Mouse (Mus musculus) embryonic facial prominence, embryonic 14.5 days (tissue): ENCODE data around the gene Ugt8a. TPM values are rescaled to one million over a fixed set of nuclear protein-coding genes. Genes with fewer than 3 reads are reported as not detected.

Source experiments
- ATAC-seq: fragments of 200-750 bp; cut with Nextera tagmentation; 2 replicates; pipeline ENCODE4 v1.8.0; 2017; ENCODE audit warnings: low read depth, moderate number of reproducible peaks, moderate TSS enrichment
- DNase-seq: peaks from one replicate; pipeline ENCODE4 v3.0.0-alpha.2; 2015; ENCODE audit warnings: low spot score
- H3K27ac ChIP-seq: fragments of 300-500 bp; sonication (generic); replicated peaks from 2 replicates; pipeline ENCODE4 v1.5.1; 2014; ENCODE audit warnings: low read depth, mild to moderate bottlenecking, low read length, moderate library complexity
- H3K27me3 ChIP-seq: fragments of 300-500 bp; sonication (generic); replicated peaks from 2 replicates; pipeline ENCODE4 v1.6.1; 2014; ENCODE audit warnings: low read length; ENCODE audit not compliant: control insufficient read depth, insufficient read depth
- H3K36me3 ChIP-seq: fragments of 300-500 bp; sonication (generic); 2 replicates; pipeline ENCODE4 v1.6.1; 2014; ENCODE audit warnings: low read length, mixed read lengths; ENCODE audit not compliant: control insufficient read depth, insufficient read depth
- H3K4me1 ChIP-seq: fragments of 300-500 bp; sonication (generic); 2 replicates; pipeline ENCODE4 v1.6.1; 2014; ENCODE audit warnings: antibody characterized with exemption, low read length; ENCODE audit not compliant: control insufficient read depth, insufficient read depth
- H3K4me2 ChIP-seq: fragments of 300-500 bp; sonication (generic); 2 replicates; pipeline ENCODE4 v1.6.1; 2014; ENCODE audit warnings: low read depth, mild to moderate bottlenecking, low read length, moderate library complexity, mixed read lengths
- H3K4me3 ChIP-seq: fragments of 300-500 bp; sonication (generic); 2 replicates; pipeline ENCODE4 v1.5.1; 2014; ENCODE audit warnings: low read depth, mild to moderate bottlenecking, low read length
- H3K9ac ChIP-seq: fragments of 300-500 bp; sonication (generic); 2 replicates; pipeline ENCODE4 v1.6.1; 2014; ENCODE audit warnings: low read depth, mild to moderate bottlenecking, low read length, moderate library complexity, mixed read lengths
- H3K9me3 ChIP-seq: fragments of 300-500 bp; sonication (generic); 2 replicates; pipeline ENCODE4 v1.6.1; 2016; ENCODE audit warnings: low read length; ENCODE audit not compliant: control insufficient read depth
- WGBS: fragments of 180-500 bp; shearing (Covaris S2); extraction: QIAGEN DNeasy Blood & Tissue Kit; methylation state at CpG from one replicate; pipeline ENCODE4 v1.1.7; 2014; 5-methylcytosine and 5-hydroxymethylcytosine counted together
- polyA plus RNA-seq: library from polyadenylated mRNA; unstranded; fragments of >200 nt; fragmentation: Nextera tagmentation; extraction: Ambion mirVana; gene quantifications from 2 replicates; pipeline ENCODE4 v1.2.1, GENCODE M21; 2014

The Ugt8a gene
- polyA plus RNA-seq, 1 experiment from 2014 or later = 1.8 TPM

DNA sequence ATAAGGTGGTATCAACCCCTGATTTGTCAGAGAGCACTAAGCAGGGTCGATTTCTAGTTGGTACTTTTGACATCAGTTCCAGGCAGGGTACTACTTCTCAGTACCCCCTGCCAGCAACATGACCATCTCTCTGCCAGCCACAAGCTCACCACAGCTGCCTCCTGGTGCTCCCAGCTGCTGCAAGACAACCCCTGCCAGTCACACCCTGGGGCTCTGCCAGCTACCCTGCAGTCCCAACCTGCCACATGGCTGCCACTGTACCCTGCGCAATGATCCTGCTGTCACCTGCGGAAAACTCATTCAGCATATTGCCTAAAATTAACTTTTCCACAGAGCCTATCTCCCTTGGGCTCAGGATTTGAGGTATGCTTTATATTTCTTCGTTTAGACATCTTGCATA lies 111.2 kb downstream of the Ugt8a start:
- H3K4me2 ChIP-seq = no peak overlapping the region
- H3K9me3 ChIP-seq = no peaks in the 10 kb centered on the region
- H3K9ac ChIP-seq = no peak overlapping the region
- DNase-seq = no peak
- no peak overlapping the region for H3K27ac ChIP-seq
- H3K4me3 ChIP-seq = no peak overlapping the region
- no peaks in the 10 kb centered on the region for H3K27me3 ChIP-seq
- no peaks in the 10 kb centered on the region for H3K4me1 ChIP-seq
- no peak for ATAC-seq
- H3K36me3 ChIP-seq = no peaks in the 10 kb centered on the region
- 78% methylated on average over 4 of the region's 4 CpGs for WGBS

DNA sequence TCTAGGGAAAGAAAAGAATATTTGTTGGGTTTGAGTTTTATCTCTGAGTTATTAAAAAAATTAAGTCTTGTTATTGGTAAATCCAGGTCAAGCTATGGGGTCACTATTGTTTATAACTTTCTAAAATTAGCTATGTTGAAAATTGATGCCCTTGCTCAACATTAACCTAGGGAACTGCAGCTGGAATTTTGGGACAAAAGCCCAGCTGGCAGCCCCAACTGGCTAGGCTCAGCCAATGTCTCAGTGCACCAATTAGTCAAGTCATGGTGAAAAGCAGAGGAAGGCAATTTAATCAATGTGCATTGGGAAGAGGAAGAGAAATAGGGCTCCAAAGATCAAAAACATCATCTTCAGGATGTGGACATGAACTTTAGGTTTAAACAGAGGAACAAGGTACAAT lies 118.7 kb downstream of the Ugt8a start:
- H3K36me3 ChIP-seq = no peaks in the 10 kb centered on the region
- no peaks in the 10 kb centered on the region for H3K27me3 ChIP-seq
- no peak overlapping the region for H3K27ac ChIP-seq
- H3K4me1 ChIP-seq = no peaks in the 10 kb centered on the region
- no peak overlapping the region for H3K4me2 ChIP-seq
- H3K9me3 ChIP-seq = no peaks in the 10 kb centered on the region
- H3K9ac ChIP-seq = no peak overlapping the region
- ATAC-seq = no peak
- no peak for DNase-seq
- no peak overlapping the region for H3K4me3 ChIP-seq
